Mouse (Mus musculus) midbrain, embryonic 10.5 days (tissue): ENCODE measurements around the gene 3100002H09Rik. TPM values are rescaled to one million over a fixed set of nuclear protein-coding genes. Genes with fewer than 3 reads are reported as not detected.

Experiments
- DNase-seq: peaks from one replicate; pipeline ENCODE4 v3.0.0-alpha.2; 2017; ENCODE audit warnings: low spot score
- H3K27ac ChIP-seq: fragments of 300-500 bp; sonication (generic); replicated peaks from 2 replicates; pipeline ENCODE4 v1.5.1; 2016; ENCODE audit warnings: mild to moderate bottlenecking
- H3K27me3 ChIP-seq: fragments of 300-500 bp; sonication (generic); 2 replicates; pipeline ENCODE4 v1.6.1; 2016; ENCODE audit warnings: low read depth, mild to moderate bottlenecking; ENCODE audit not compliant: poor library complexity, severe bottlenecking
- H3K36me3 ChIP-seq: fragments of 300-500 bp; sonication (generic); 2 replicates; pipeline ENCODE4 v1.6.1; 2016; ENCODE audit warnings: mild to moderate bottlenecking, moderate library complexity
- H3K4me1 ChIP-seq: fragments of 300-500 bp; sonication (generic); 2 replicates; pipeline ENCODE4 v1.6.1; 2016
- H3K4me3 ChIP-seq: fragments of 300-500 bp; sonication (generic); 2 replicates; pipeline ENCODE4 v1.5.1; 2016; ENCODE audit warnings: mild to moderate bottlenecking, moderate library complexity
- H3K9me3 ChIP-seq: fragments of 300-500 bp; sonication (generic); replicated peaks from 2 replicates; pipeline ENCODE4 v1.6.1; 2016; ENCODE audit warnings: mild to moderate bottlenecking
- WGBS: fragments of 180-500 bp; shearing (Covaris S2); methylation state at CpG from one replicate; pipeline ENCODE4 v1.1.7; 2016; 5-methylcytosine and 5-hydroxymethylcytosine counted together
- polyA plus RNA-seq: library from polyadenylated mRNA; unstranded; fragments of >200 nt; fragmentation: Nextera tagmentation; extraction: Ambion mirVana; gene quantifications from 2 replicates; pipeline ENCODE4 v1.2.1, GENCODE M21; 2016

Gene 3100002H09Rik
- polyA plus RNA-seq: 0.73 and 1.9 TPM in 2 replicates

- 78% methylated on average over 2 of the region's 2 CpGs for WGBS
- no peaks in the 10 kb centered on the region for H3K36me3 ChIP-seq
- DNase-seq: no peak
- H3K9me3 ChIP-seq: no peaks in the 10 kb centered on the region
- H3K27ac ChIP-seq: no peak within 1 kb of the TSS
- peaks cover 16% of the 10 kb centered on the region for H3K27me3 ChIP-seq
- H3K4me1 ChIP-seq: peaks cover 34% of the 10 kb centered on the region
- H3K4me3 ChIP-seq: no peak within 1 kb of the TSS
These were observed at the start of gene 3100002H09Rik for GRCm38 (mm10) chr4:124610703-124611102. Gene 3100002H09Rik, minus strand, starts transcription at chr4:124610803.

- Histone ChIP-seq H3K27ac (peak overlapping the region; percentile 90), H3K9me3 (no peaks in the 10 kb centered on the region), H3K4me1 (peaks cover 94% of the 10 kb centered on the region), H3K4me3 (peak overlapping the region; percentile 74), H3K36me3 (peaks cover 11% of the 10 kb centered on the region), H3K27me3 (peaks cover 96% of the 10 kb centered on the region)
- WGBS: under 1% methylated on average over 68 of the region's 68 CpGs
- peak; percentile 60 for DNase-seq
These were observed 48.9 kb upstream of the 3100002H09Rik start for GRCm38 (mm10) chr4:124659251-124660217.

- Histone ChIP-seq H3K4me1 (peaks cover 94% of the 10 kb centered on the region), H3K27me3 (peaks cover 96% of the 10 kb centered on the region), H3K4me3 (peak overlapping the region; percentile 74), H3K27ac (peak overlapping the region; percentile 90), H3K36me3 (peaks cover 11% of the 10 kb centered on the region), H3K9me3 (no peaks in the 10 kb centered on the region)
- WGBS: under 1% methylated on average over 39 of the region's 39 CpGs
- DNase-seq: peak; percentile 75
These were observed 47.8 kb upstream of the 3100002H09Rik start for GRCm38 (mm10) chr4:124658412-124658851.

GRCm38 (mm10) chr4:124657781-124658180 is 47.2 kb upstream of the 3100002H09Rik start:
- no peak for DNase-seq
- peak overlapping the region; percentile 90 for H3K27ac ChIP-seq
- WGBS: under 1% methylated on average over 60 of the region's 61 CpGs

GRCm38 (mm10) chr4:124656854-124657650 is 46.4 kb upstream of the 3100002H09Rik start:
- H3K27ac ChIP-seq: peak overlapping the region; percentile 90
- peak; percentile 95 for DNase-seq
- peaks cover 94% of the 10 kb centered on the region for H3K27me3 ChIP-seq
- under 1% methylated on average over 76 of the region's 92 CpGs for WGBS
- peaks cover 94% of the 10 kb centered on the region for H3K4me1 ChIP-seq
- H3K4me3 ChIP-seq: peak overlapping the region; percentile 74
- H3K9me3 ChIP-seq: no peaks in the 10 kb centered on the region
- peaks cover 11% of the 10 kb centered on the region for H3K36me3 ChIP-seq

More at GRCm38 (mm10) chr4:124657781-124658180, 47.2 kb upstream of the 3100002H09Rik start:
- Histone ChIP-seq H3K27me3 (peaks cover 96% of the 10 kb centered on the region), H3K4me1 (peaks cover 94% of the 10 kb centered on the region), H3K4me3 (peak overlapping the region; percentile 74), H3K9me3 (no peaks in the 10 kb centered on the region), H3K36me3 (peaks cover 11% of the 10 kb centered on the region)

GRCm38 (mm10) chr4:124656518-124656853 is 45.9 kb upstream of the 3100002H09Rik start, which contains the start of gene Pou3f1:
Gene Pou3f1, plus strand, starts transcription at chr4:124656807.
- peaks cover 91% of the 10 kb centered on the region for H3K27me3 ChIP-seq
- peaks cover 9% of the 10 kb centered on the region for H3K36me3 ChIP-seq
- peaks cover 94% of the 10 kb centered on the region for H3K4me1 ChIP-seq
- no peaks in the 10 kb centered on the region for H3K9me3 ChIP-seq
- no peak for DNase-seq
- H3K27ac ChIP-seq: peak within 1 kb of the TSS; percentile 90
- H3K4me3 ChIP-seq: peak within 1 kb of the TSS; percentile 74
- WGBS: 0% methylated on average over 15 of the region's 15 CpGs

- Histone ChIP-seq H3K36me3 (no peaks in the 10 kb centered on the region), H3K27me3 (peaks cover 91% of the 10 kb centered on the region), H3K9me3 (no peaks in the 10 kb centered on the region), H3K4me1 (peaks cover 93% of the 10 kb centered on the region), H3K4me3 (peak overlapping the region; percentile 39), H3K27ac (peak overlapping the region; percentile 82)
- peak; percentile 83 for DNase-seq
- WGBS: 1% methylated on average over 9 of the region's 9 CpGs
These were observed 42.3 kb upstream of the 3100002H09Rik start for GRCm38 (mm10) chr4:124652886-124653285.

GRCm38 (mm10) chr4:124647909-124648308 is 37.3 kb upstream of the 3100002H09Rik start:
- Histone ChIP-seq H3K36me3 (no peaks in the 10 kb centered on the region), H3K27ac (no peak overlapping the region), H3K27me3 (peaks cover 77% of the 10 kb centered on the region), H3K4me3 (no peak overlapping the region), H3K4me1 (peaks cover 65% of the 10 kb centered on the region), H3K9me3 (no peaks in the 10 kb centered on the region)
- 38% methylated on average over 5 of the region's 5 CpGs for WGBS
- no peak for DNase-seq

GRCm38 (mm10) chr4:124646591-124646990 is 36.0 kb upstream of the 3100002H09Rik start:
- Histone ChIP-seq H3K27ac (peak overlapping the region; percentile 52), H3K9me3 (no peaks in the 10 kb centered on the region), H3K4me3 (no peak overlapping the region), H3K27me3 (peaks cover 69% of the 10 kb centered on the region), H3K36me3 (no peaks in the 10 kb centered on the region), H3K4me1 (peaks cover 55% of the 10 kb centered on the region)
- 24% methylated on average over 8 of the region's 8 CpGs for WGBS
- no peak for DNase-seq

- H3K36me3 ChIP-seq: no peaks in the 10 kb centered on the region
- WGBS: 23% methylated on average over 3 of the region's 3 CpGs
- peaks cover 44% of the 10 kb centered on the region for H3K4me1 ChIP-seq
- DNase-seq: no peak
- H3K27me3 ChIP-seq: peaks cover 66% of the 10 kb centered on the region
- no peak overlapping the region for H3K4me3 ChIP-seq
- H3K9me3 ChIP-seq: no peaks in the 10 kb centered on the region
- H3K27ac ChIP-seq: no peak overlapping the region
These were observed 34.4 kb upstream of the 3100002H09Rik start for GRCm38 (mm10) chr4:124644974-124645433.

GRCm38 (mm10) chr4:124643859-124644258 is 33.3 kb upstream of the 3100002H09Rik start:
- no peak for DNase-seq
- Histone ChIP-seq H3K27me3 (peaks cover 66% of the 10 kb centered on the region), H3K4me1 (peaks cover 48% of the 10 kb centered on the region), H3K36me3 (no peaks in the 10 kb centered on the region), H3K27ac (no peak overlapping the region), H3K9me3 (no peaks in the 10 kb centered on the region), H3K4me3 (no peak overlapping the region)
- WGBS: 96% methylated on average over 9 of the region's 9 CpGs

- H3K4me3 ChIP-seq: no peak overlapping the region
- no peaks in the 10 kb centered on the region for H3K9me3 ChIP-seq
- peaks cover 20% of the 10 kb centered on the region for H3K4me1 ChIP-seq
- H3K36me3 ChIP-seq: no peaks in the 10 kb centered on the region
- H3K27me3 ChIP-seq: peaks cover 46% of the 10 kb centered on the region
- DNase-seq: no peak
- 33% methylated on average over 12 of the region's 12 CpGs for WGBS
- no peak overlapping the region for H3K27ac ChIP-seq
These were observed 29.1 kb upstream of the 3100002H09Rik start for GRCm38 (mm10) chr4:124639715-124640114.
